Mouse (Mus musculus) WW6 (cell line): ENCODE measurements around the gene Wif1.

Experiments used
- DNase-seq: peaks from one replicate; pipeline ENCODE4 v3.0.0-alpha.2; 2013; ENCODE audit warnings: low read depth, low spot score

Gene Wif1

GRCm38 (mm10) chr10:121070742-121071141, 37.0 kb downstream of the Wif1 start:
- DNase-seq = no peak

- no peak for DNase-seq
These were observed 46.7 kb downstream of the Wif1 start for GRCm38 (mm10) chr10:121080500-121080899.

GRCm38 (mm10) chr10:121082881-121083280, 49.1 kb downstream of the Wif1 start:
- DNase-seq = no peak

GRCm38 (mm10) chr10:121083512-121083911, 49.8 kb downstream of the Wif1 start:
- DNase-seq = no peak

GRCm38 (mm10) chr10:121088679-121089078, 54.9 kb downstream of the Wif1 start:
- DNase-seq = no peak

- no peak for DNase-seq
These were observed 55.6 kb downstream of the Wif1 start for GRCm38 (mm10) chr10:121089312-121089711.

GRCm38 (mm10) chr10:121090006-121090405, 56.2 kb downstream of the Wif1 start:
- DNase-seq = no peak

- DNase-seq = no peak
These were observed 62.2 kb downstream of the Wif1 start for GRCm38 (mm10) chr10:121095948-121096347.

GRCm38 (mm10) chr10:121098263-121098662, 64.5 kb downstream of the Wif1 start:
- no peak for DNase-seq

GRCm38 (mm10) chr10:121099658-121100057, 65.9 kb downstream of the Wif1 start:
- no peak for DNase-seq

GRCm38 (mm10) chr10:121116115-121116514, 82.4 kb downstream of the Wif1 start:
- no peak for DNase-seq

GRCm38 (mm10) chr10:121116636-121117035, 82.9 kb downstream of the Wif1 start:
- DNase-seq = no peak

- no peak for DNase-seq
These were observed 87.0 kb downstream of the Wif1 start for GRCm38 (mm10) chr10:121120751-121121150.

GRCm38 (mm10) chr10:121124481-121124880, 90.7 kb downstream of the Wif1 start:
- no peak for DNase-seq

GRCm38 (mm10) chr10:121129000-121129925, 95.5 kb downstream of the Wif1 start:
- no peak for DNase-seq
